Mouse (Mus musculus) hindbrain, embryonic 14.5 days (tissue): ENCODE measurements at regions not wholly inside any gene's neighbourhood (a gene's known extent, or its start where the extent isn't known, plus 50 kb on each side); places are given as distances from the start of the nearest gene placed in this dataset.

Experiments
- ATAC-seq: fragments of 200-750 bp; cut with Nextera tagmentation; 2 replicates; pipeline ENCODE4 v1.8.0; 2017; ENCODE audit warnings: moderate number of reproducible peaks, mild to moderate bottlenecking, moderate TSS enrichment, moderate library complexity; ENCODE audit not compliant: low FRiP score
- DNase-seq: peaks from one replicate; pipeline ENCODE4 v3.0.0-alpha.2; 2015; ENCODE audit warnings: low spot score
- H3K27ac ChIP-seq: fragments of 300-500 bp; sonication (generic); 2 replicates; pipeline ENCODE4 v1.5.1; 2014; ENCODE audit warnings: mild to moderate bottlenecking, moderate library complexity
- H3K27me3 ChIP-seq: fragments of 300-500 bp; sonication (generic); 2 replicates; pipeline ENCODE4 v1.6.1; 2014; ENCODE audit warnings: mild to moderate bottlenecking, low read length, mixed read lengths; ENCODE audit not compliant: control insufficient read depth, insufficient read depth
- H3K36me3 ChIP-seq: fragments of 300-500 bp; sonication (generic); replicated peaks from 2 replicates; pipeline ENCODE4 v1.6.1; 2014; ENCODE audit not compliant: control insufficient read depth, insufficient read depth
- H3K4me1 ChIP-seq: fragments of 300-500 bp; sonication (generic); replicated peaks from 2 replicates; pipeline ENCODE4 v1.6.1; 2014; ENCODE audit warnings: antibody characterized with exemption, low read length, mixed read lengths; ENCODE audit not compliant: control insufficient read depth, insufficient read depth
- H3K4me2 ChIP-seq: fragments of 300-500 bp; sonication (generic); replicated peaks from 2 replicates; pipeline ENCODE4 v1.6.1; 2014; ENCODE audit warnings: mild to moderate bottlenecking, moderate library complexity
- H3K4me3 ChIP-seq: fragments of 300-500 bp; sonication (generic); replicated peaks from 2 replicates; pipeline ENCODE4 v1.5.1; 2014; ENCODE audit warnings: mild to moderate bottlenecking, low read length
- H3K9ac ChIP-seq: fragments of 300-500 bp; sonication (generic); 2 replicates; pipeline ENCODE4 v1.6.1; 2014
- H3K9me3 ChIP-seq: fragments of 300-500 bp; sonication (generic); 2 replicates; pipeline ENCODE4 v1.6.1; 2016; ENCODE audit warnings: low read length; ENCODE audit not compliant: control insufficient read depth
- WGBS: fragments of 180-500 bp; shearing (Covaris S2); extraction: QIAGEN DNeasy Blood & Tissue Kit; methylation state at CpG from one replicate; pipeline ENCODE4 v1.1.7; 2014; 5-methylcytosine and 5-hydroxymethylcytosine counted together

GRCm38 (mm10) chr8:49361443-49361842 is 517.7 kb upstream of the Tenm3 start:
- H3K4me3 ChIP-seq: no peak overlapping the region
- no peak for DNase-seq
- no peaks in the 10 kb centered on the region for H3K9me3 ChIP-seq
- no peak overlapping the region for H3K27ac ChIP-seq
- no peak overlapping the region for H3K4me2 ChIP-seq
- 55% methylated on average over 2 of the region's 2 CpGs for WGBS
- no peaks in the 10 kb centered on the region for H3K36me3 ChIP-seq
- ATAC-seq: no peak
- H3K4me1 ChIP-seq: 0 out of 2 replicates have a peak, but pooled peaks cover 7% of the 10 kb centered on the region
- H3K27me3 ChIP-seq: no peaks in the 10 kb centered on the region
- H3K9ac ChIP-seq: no peak overlapping the region

- no peak overlapping the region for H3K9ac ChIP-seq
- no peak overlapping the region for H3K4me3 ChIP-seq
- H3K4me1 ChIP-seq: 0 out of 2 replicates have a peak, but pooled peaks cover 7% of the 10 kb centered on the region
- WGBS: 72% methylated on average over 4 of the region's 4 CpGs
- DNase-seq (no peak), ATAC-seq (no peak)
- H3K9me3 ChIP-seq: no peaks in the 10 kb centered on the region
- H3K4me2 ChIP-seq: no peak overlapping the region
- H3K27me3 ChIP-seq: no peaks in the 10 kb centered on the region
- H3K36me3 ChIP-seq: no peaks in the 10 kb centered on the region
- H3K27ac ChIP-seq: no peak overlapping the region; the same call in 1 of the 2 replicates
Measured at GRCm38 (mm10) chr8:49360121-49360520, 516.4 kb upstream of the Tenm3 start.

- Histone ChIP-seq H3K4me1 (0 out of 2 replicates have a peak, but pooled peaks cover 7% of the 10 kb centered on the region), H3K9me3 (no peaks in the 10 kb centered on the region), H3K4me2 (no peak overlapping the region), H3K27ac (no peak overlapping the region), H3K27me3 (no peaks in the 10 kb centered on the region), H3K4me3 (no peak overlapping the region), H3K36me3 (no peaks in the 10 kb centered on the region), H3K9ac (no peak overlapping the region)
- DNase-seq (no peak), ATAC-seq (no peak)
- whole genome bisulfite sequencing: 67% methylated on average over 9 of the region's 9 CpGs
Measured at GRCm38 (mm10) chr8:49359671-49360070, 515.9 kb upstream of the Tenm3 start.

GRCm38 (mm10) chr8:49348602-49349001 is 504.9 kb upstream of the Tenm3 start:
- H3K4me1 ChIP-seq: no peaks in the 10 kb centered on the region
- no peaks in the 10 kb centered on the region for H3K27me3 ChIP-seq
- H3K9ac ChIP-seq: no peak overlapping the region
- no peak for ATAC-seq
- WGBS: 90% methylated on average over 3 of the region's 3 CpGs
- H3K4me2 ChIP-seq: no peak overlapping the region
- no peak overlapping the region for H3K27ac ChIP-seq
- no peaks in the 10 kb centered on the region for H3K36me3 ChIP-seq
- H3K4me3 ChIP-seq: no peak overlapping the region
- DNase-seq: no peak
- H3K9me3 ChIP-seq: no peaks in the 10 kb centered on the region

GRCm38 (mm10) chr8:49338716-49339115 is 495.0 kb upstream of the Tenm3 start:
- Histone ChIP-seq H3K27ac (no peak overlapping the region), H3K36me3 (no peaks in the 10 kb centered on the region), H3K4me1 (no peaks in the 10 kb centered on the region), H3K4me2 (no peak overlapping the region), H3K9ac (no peak overlapping the region), H3K27me3 (no peaks in the 10 kb centered on the region), H3K4me3 (no peak overlapping the region), H3K9me3 (no peaks in the 10 kb centered on the region)
- no peak for ATAC-seq
- WGBS: 91% methylated on average over 4 of the region's 4 CpGs
- no peak for DNase-seq

- Histone ChIP-seq H3K36me3 (no peaks in the 10 kb centered on the region), H3K4me2 (no peak overlapping the region), H3K9ac (no peak overlapping the region), H3K4me3 (no peak overlapping the region), H3K9me3 (no peaks in the 10 kb centered on the region), H3K4me1 (no peaks in the 10 kb centered on the region), H3K27me3 (no peaks in the 10 kb centered on the region), H3K27ac (no peak overlapping the region)
- ATAC-seq (no peak), DNase-seq (no peak)
- WGBS: 79% methylated on average over 4 of the region's 4 CpGs
Measured at GRCm38 (mm10) chr8:49326980-49327379, 483.2 kb upstream of the Tenm3 start.

- no peaks in the 10 kb centered on the region for H3K9me3 ChIP-seq
- no peaks in the 10 kb centered on the region for H3K36me3 ChIP-seq
- no peak overlapping the region for H3K27ac ChIP-seq
- H3K4me2 ChIP-seq: no peak overlapping the region
- DNase-seq (no peak), ATAC-seq (no peak)
- no peak overlapping the region for H3K4me3 ChIP-seq
- H3K4me1 ChIP-seq: no peaks in the 10 kb centered on the region
- H3K27me3 ChIP-seq: no peaks in the 10 kb centered on the region
- WGBS: 61% methylated on average over 3 of the region's 3 CpGs
- H3K9ac ChIP-seq: no peak overlapping the region
Measured at GRCm38 (mm10) chr8:49321404-49321803, 477.7 kb upstream of the Tenm3 start.

GRCm38 (mm10) chr8:49313483-49314278 is 469.9 kb upstream of the Tenm3 start:
- H3K4me1 ChIP-seq: no peaks in the 10 kb centered on the region
- DNase-seq (no peak), ATAC-seq (no peak)
- H3K4me3 ChIP-seq: no peak overlapping the region
- H3K4me2 ChIP-seq: no peak overlapping the region
- H3K9me3 ChIP-seq: 0 out of 2 replicates have a peak, but pooled peaks cover 6% of the 10 kb centered on the region
- no peaks in the 10 kb centered on the region for H3K27me3 ChIP-seq
- H3K9ac ChIP-seq: no peak overlapping the region
- no peaks in the 10 kb centered on the region for H3K36me3 ChIP-seq
- H3K27ac ChIP-seq: no peak overlapping the region
- 74% methylated on average over 10 of the region's 10 CpGs for WGBS

- Histone ChIP-seq H3K36me3 (no peaks in the 10 kb centered on the region), H3K4me3 (no peak overlapping the region), H3K27me3 (no peaks in the 10 kb centered on the region), H3K4me1 (no peaks in the 10 kb centered on the region), H3K9ac (no peak overlapping the region), H3K4me2 (no peak overlapping the region), H3K27ac (no peak overlapping the region), H3K9me3 (0 out of 2 replicates have a peak, but pooled peaks cover 6% of the 10 kb centered on the region)
- WGBS: 55% methylated on average over 5 of the region's 5 CpGs
- DNase-seq (no peak), ATAC-seq (no peak)
Measured at GRCm38 (mm10) chr8:49312816-49313215, 469.1 kb upstream of the Tenm3 start.
